Mouse (Mus musculus) liver, postnatal 0 days (tissue): ENCODE data around the gene Klf11.

Source experiments
- CTCF ChIP-seq: sonication (generic); IDR thresholded peaks from 2 replicates; pipeline ENCODE4 v1.5.1; 2016; ENCODE audit warnings: antibody characterized with exemption, low read depth
- EP300 ChIP-seq: IDR thresholded peaks from 2 replicates; pipeline ENCODE4 v1.6.1; 2016; ENCODE audit warnings: antibody characterized with exemption, low read depth, mild to moderate bottlenecking

DNA sequence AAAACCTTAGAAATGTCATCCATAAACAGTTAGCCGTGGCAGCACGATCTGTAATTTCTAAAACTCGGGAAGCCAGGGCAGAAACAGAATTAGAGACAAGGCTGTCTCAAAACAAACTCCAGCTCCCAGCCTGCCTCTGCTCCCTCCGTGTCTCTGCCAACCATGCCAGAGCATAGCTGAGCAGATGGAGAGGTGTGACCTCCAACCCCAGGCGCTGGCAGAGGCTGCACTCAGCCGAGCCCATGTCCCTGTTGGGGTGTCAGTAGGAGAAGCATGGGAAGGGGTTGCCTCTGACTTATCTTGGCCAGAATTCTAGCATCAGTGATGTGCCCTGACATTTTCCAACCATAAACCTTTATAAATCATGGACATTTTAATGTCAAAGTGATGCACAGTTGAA, 38.5 kb upstream of the Klf11 start:
- TF ChIP-seq CTCF (no peak), EP300 (no peak)
